Mouse (Mus musculus) CH12.LX (cell line): Measurements from ENCODE around the gene Rbms1. TPM values are rescaled to one million over a fixed set of nuclear protein-coding genes. Genes with fewer than 3 reads are reported as not detected.

ENCODE experiments used
- DNase-seq: peaks from one replicate; pipeline ENCODE4 v3.0.0-alpha.2; 2013; ENCODE audit errors: extremely low read depth
- H3K27ac ChIP-seq: 2 replicates; pipeline ENCODE4 v1.5.1; 2012; ENCODE audit warnings: low read depth, mild to moderate bottlenecking, control low read depth, moderate library complexity; ENCODE audit not compliant: insufficient read depth
- H3K27me3 ChIP-seq: replicated peaks from 2 replicates; pipeline ENCODE3; 2012; ENCODE audit warnings: inconsistent platforms
- H3K36me3 ChIP-seq, 2 experiments: replicated peaks in 1 of 2; 2 replicates each; pipeline versions ENCODE3 to v1.6.1; 2012; ENCODE audit warnings: inconsistent platforms in 1 of 2, low read length in 1 of 2, mild to moderate bottlenecking in 1 of 2, mixed read lengths in 1 of 2, moderate library complexity in 1 of 2; ENCODE audit not compliant: control insufficient read depth in 1 of 2, insufficient read depth in 1 of 2
- H3K4me1 ChIP-seq, 2 experiments: 2 replicates each; pipeline ENCODE4 v1.6.1; 2012; ENCODE audit warnings: inconsistent platforms in 1 of 2, moderate library complexity in 1 of 2; ENCODE audit not compliant: insufficient read depth in 2 of 2, control insufficient read depth in 1 of 2
- H3K4me2 ChIP-seq: 2 replicates; pipeline ENCODE4 v1.6.1; 2012; ENCODE audit warnings: low read depth, mild to moderate bottlenecking, control low read depth; ENCODE audit not compliant: poor library complexity, insufficient read depth, severe bottlenecking
- H3K4me3 ChIP-seq, 3 experiments: fragments of 150-350 bp in 1 of 3; sonication (generic) in 1 of 3; replicated peaks in 1 of 3; 2 replicates each; pipeline versions ENCODE3 to v1.5.1; 2011 to 2012; ENCODE audit warnings: low read depth in 2 of 3, low read length in 2 of 3, mild to moderate bottlenecking in 2 of 3, moderate library complexity in 2 of 3, control low read depth in 1 of 3, improper control_type of control experiment in 1 of 3, inconsistent platforms in 1 of 3, mixed read lengths in 1 of 3; ENCODE audit not compliant: poor library complexity in 1 of 3
- H3K79me2 ChIP-seq: replicated peaks from 2 replicates; pipeline ENCODE4 v1.6.1; 2012; ENCODE audit warnings: mild to moderate bottlenecking, moderate library complexity; ENCODE audit not compliant: control insufficient read depth, poor library complexity, insufficient read depth, severe bottlenecking; ENCODE audit errors: extremely low read depth
- H3K9ac ChIP-seq: 2 replicates; pipeline ENCODE4 v1.6.1; 2012; ENCODE audit warnings: low read depth, mild to moderate bottlenecking, control low read depth, moderate library complexity; ENCODE audit not compliant: insufficient read depth
- H3K9me3 ChIP-seq: replicated peaks from 2 replicates; pipeline ENCODE3; 2012; ENCODE audit warnings: low read length, inconsistent platforms, mixed read lengths
- CHD1 ChIP-seq: IDR thresholded peaks from 2 replicates; pipeline ENCODE4 v1.6.1; 2012; ENCODE audit warnings: low read depth, low read length, improper control_type of control experiment, inconsistent platforms
- CHD2 ChIP-seq: IDR thresholded peaks from 2 replicates; pipeline ENCODE4 v1.6.1; 2011; ENCODE audit warnings: low read length, improper control_type of control experiment
- CTCF ChIP-seq, 2 experiments: IDR thresholded peaks in 1 of 2; conservative IDR thresholded peaks in 1 of 2; 2 replicates each; pipeline ENCODE4 v1.5.1; 2011 to 2012; ENCODE audit warnings: low read depth in 2 of 2, low read length in 2 of 2, improper control_type of control experiment in 1 of 2, inconsistent platforms in 1 of 2, mild to moderate bottlenecking in 1 of 2, moderate library complexity in 1 of 2
- E2F4 ChIP-seq: IDR thresholded peaks from 2 replicates; pipeline ENCODE4 v1.6.1; 2011; ENCODE audit warnings: low read depth, low read length, improper control_type of control experiment; ENCODE audit not compliant: insufficient replicate concordance
- ETS1 ChIP-seq: conservative IDR thresholded peaks from 2 replicates; pipeline ENCODE4 v1.6.1; 2012; ENCODE audit warnings: low read depth, mild to moderate bottlenecking, inconsistent platforms, low read length, improper control_type of control experiment, moderate library complexity
- HCFC1 ChIP-seq: IDR thresholded peaks from 2 replicates; pipeline ENCODE4 v1.6.1; 2012; ENCODE audit warnings: low read depth, mild to moderate bottlenecking, inconsistent platforms, low read length, improper control_type of control experiment
- IRF4 ChIP-seq: IDR thresholded peaks from 2 replicates; pipeline ENCODE4 v1.6.1; 2014; ENCODE audit warnings: low read depth, mild to moderate bottlenecking, inconsistent platforms, low read length, improper control_type of control experiment
- JUND ChIP-seq: conservative IDR thresholded peaks from 2 replicates; pipeline ENCODE4 v1.6.1; 2011; ENCODE audit warnings: low read depth, low read length, improper control_type of control experiment
- KAT2A ChIP-seq: IDR thresholded peaks from 2 replicates; pipeline ENCODE4 v1.6.1; 2012; ENCODE audit warnings: low read length, improper control_type of control experiment, inconsistent platforms; ENCODE audit not compliant: insufficient replicate concordance
- MAFK ChIP-seq: IDR thresholded peaks from 2 replicates; pipeline ENCODE4 v1.6.1; 2011; ENCODE audit warnings: low read length, improper control_type of control experiment; ENCODE audit not compliant: insufficient replicate concordance
- MAX ChIP-seq: IDR thresholded peaks from 2 replicates; pipeline ENCODE4 v1.6.1; 2011; ENCODE audit warnings: low read length, improper control_type of control experiment
- MAZ ChIP-seq: IDR thresholded peaks from 2 replicates; pipeline ENCODE4 v1.6.1; 2012; ENCODE audit warnings: low read depth, mild to moderate bottlenecking, inconsistent platforms, low read length, improper control_type of control experiment, moderate library complexity
- MXI1 ChIP-seq: IDR thresholded peaks from 2 replicates; pipeline ENCODE4 v1.6.1; 2011; ENCODE audit warnings: mild to moderate bottlenecking, low read depth, low read length, improper control_type of control experiment
- MYC ChIP-seq: IDR thresholded peaks from 2 replicates; pipeline ENCODE4 v1.6.1; 2011; ENCODE audit warnings: low read depth, mild to moderate bottlenecking, improper control_type of control experiment, low read length
- NRF1 ChIP-seq: IDR thresholded peaks from 2 replicates; pipeline ENCODE4 v1.6.1; 2014; ENCODE audit warnings: low read depth, mild to moderate bottlenecking, inconsistent platforms, low read length, improper control_type of control experiment, moderate library complexity
- PAX5 ChIP-seq: IDR thresholded peaks from 2 replicates; pipeline ENCODE4 v1.6.1; 2012; ENCODE audit warnings: low read length, inconsistent platforms, mixed read lengths
- POLR2A ChIP-seq: IDR thresholded peaks from 2 replicates; pipeline ENCODE4 v1.6.1; 2011; ENCODE audit warnings: low read depth, mild to moderate bottlenecking, improper control_type of control experiment, low read length
- POLR2AphosphoS2 ChIP-seq: IDR thresholded peaks from 2 replicates; pipeline ENCODE4 v1.6.1; 2011; ENCODE audit warnings: low read depth, low read length, improper control_type of control experiment
- SIN3A ChIP-seq: IDR thresholded peaks from 2 replicates; pipeline ENCODE4 v1.6.1; 2012; ENCODE audit warnings: low read length, improper control_type of control experiment, inconsistent platforms
- SMC3 ChIP-seq: IDR thresholded peaks from 2 replicates; pipeline ENCODE4 v1.6.1; 2011; ENCODE audit warnings: low read depth, low read length, improper control_type of control experiment
- TBP ChIP-seq: conservative IDR thresholded peaks from 2 replicates; pipeline ENCODE4 v1.6.1; 2011; ENCODE audit warnings: low read depth, low read length, improper control_type of control experiment
- TCF12 ChIP-seq: IDR thresholded peaks from 2 replicates; pipeline ENCODE4 v1.6.1; 2014; ENCODE audit warnings: low read depth, mild to moderate bottlenecking, inconsistent platforms, low read length, improper control_type of control experiment
- USF1 ChIP-seq: IDR thresholded peaks from 2 replicates; pipeline ENCODE4 v1.6.1; 2014; ENCODE audit warnings: low read depth, mild to moderate bottlenecking, inconsistent platforms, low read length, improper control_type of control experiment
- ZC3H11A ChIP-seq: IDR thresholded peaks from 2 replicates; pipeline ENCODE4 v1.6.1; 2012; ENCODE audit warnings: low read depth, mild to moderate bottlenecking, inconsistent platforms, low read length, improper control_type of control experiment
- ZKSCAN1 ChIP-seq: IDR thresholded peaks from 2 replicates; pipeline ENCODE4 v1.6.1; 2012; ENCODE audit warnings: low read depth, inconsistent platforms, low read length, improper control_type of control experiment, borderline replicate concordance
- ZMIZ1 ChIP-seq: IDR thresholded peaks from 2 replicates; pipeline ENCODE4 v1.6.1; 2012; ENCODE audit warnings: low read depth, mild to moderate bottlenecking, inconsistent platforms, low read length, improper control_type of control experiment
- ZNF384 ChIP-seq: IDR thresholded peaks from 2 replicates; pipeline ENCODE4 v1.6.1; 2012; ENCODE audit warnings: low read depth, low read length, improper control_type of control experiment, inconsistent platforms
- dilution Hi-C: fragments of 300-500 bp; cut with MboI; formaldehyde crosslinking; loops from 2 replicates; pipeline ENCODE4 v1.14.3; 2020; ENCODE audit warnings: low sequenced_read_pairs; ENCODE audit not compliant: extremely low pct_unique_long_range_greater_than_20kb, extremely low pct_ligation_motif_present
- in situ Hi-C: fragments of 300-500 bp; cut with MboI; formaldehyde crosslinking; loops from 3 replicates; pipeline ENCODE4 v1.14.3; 2019; ENCODE audit warnings: low sequenced_read_pairs, low pct_ligation_motif_present, low pct_unique_long_range_greater_than_20kb, mixed read lengths
- polyA plus RNA-seq: library from polyadenylated mRNA; unstranded; fragments of >175 nt; gene quantifications from 2 replicates; pipeline ENCODE4 v1.2.1, GENCODE M21; 2012; ENCODE audit warnings: low read depth; ENCODE audit not compliant: insufficient read length
- total RNA-seq, 2 experiments: library from RNA; depleted of rRNA; stranded (reverse); fragments of 300-350 nt in 1 of 2; fragments of >200 nt in 1 of 2; gene quantifications; 2 replicates each; pipeline ENCODE4 v1.2.3; 2012 to 2014

The Rbms1 gene
- total and polyA plus RNA-seq, 3 experiments: 10.6 to 33.9 (median 12.6) TPM

DNA sequence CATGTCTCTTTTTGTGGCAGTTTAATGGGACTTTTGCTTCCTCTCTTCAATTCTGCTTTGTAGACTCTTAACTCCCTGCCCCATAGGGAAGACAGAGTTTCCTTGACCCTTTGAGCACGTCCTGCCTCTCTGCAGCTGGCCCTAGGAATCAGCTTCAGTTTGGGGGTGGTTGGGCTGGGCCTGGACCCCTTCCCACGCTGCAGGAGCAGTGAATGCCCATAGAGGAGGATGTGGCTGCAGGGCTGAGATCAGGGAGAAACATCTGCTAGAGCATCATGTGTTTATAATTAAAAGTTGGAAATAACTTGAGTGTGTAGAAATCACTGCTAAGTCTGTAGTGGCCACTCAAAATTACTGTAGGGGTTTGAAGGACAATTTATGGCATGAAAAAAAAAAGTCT is 144.4 kb downstream of the Rbms1 start:
- DNase-seq: no peak
- dilution Hi-C loops (no loop called here), in situ Hi-C loops (no loop called here)
- TF ChIP-seq CHD1 (no peak), ZC3H11A (no peak), SMC3 (no peak), MAZ (no peak), PAX5 (no peak), TCF12 (no peak), ZNF384 (no peak), USF1 (no peak), MAX (no peak), ZMIZ1 (no peak), NRF1 (no peak), HCFC1 (no peak), E2F4 (no peak), ETS1 (no peak), POLR2A (no peak), KAT2A (no peak), SIN3A (no peak)
- Histone ChIP-seq H3K79me2 (no peaks in the 10 kb centered on the region), H3K36me3 (peaks cover 0 to 2% of the 10 kb centered on the region in 2 experiments), H3K27me3 (no peaks in the 10 kb centered on the region), H3K4me2 (no peak overlapping the region), H3K9ac (no peak overlapping the region), H3K27ac (no peak overlapping the region), H3K4me3 (no peak overlapping the region), H3K9me3 (no peaks in the 10 kb centered on the region), H3K4me1 (peaks cover 8 to 32% of the 10 kb centered on the region in 2 experiments)

DNA sequence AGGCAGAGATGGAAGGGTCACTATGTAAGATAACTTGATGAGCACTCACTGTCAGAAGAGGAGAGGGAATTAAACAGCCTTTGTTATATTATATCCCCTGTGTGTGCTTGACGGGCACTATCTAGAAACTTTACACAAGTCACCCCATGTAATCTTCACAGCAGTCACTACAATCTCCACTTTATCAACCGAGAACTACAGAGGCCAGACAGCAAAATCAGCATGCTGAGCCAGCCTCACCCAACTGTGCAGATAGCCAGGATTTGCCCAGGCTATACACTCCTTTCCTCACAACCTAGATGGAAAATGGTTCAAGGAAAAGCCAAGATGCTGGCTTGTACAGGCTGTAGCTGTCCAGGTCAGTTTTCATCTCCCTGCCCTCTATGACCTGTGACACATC is 146.7 kb downstream of the Rbms1 start:
- no peak overlapping the region for H3K4me3 ChIP-seq
- TF ChIP-seq ZMIZ1: no peak
- no peak for TF ChIP-seq TBP
- no peak for TF ChIP-seq POLR2AphosphoS2
- no peak for TF ChIP-seq ZC3H11A
- TF ChIP-seq CHD2: no peak
- no peak for TF ChIP-seq MAZ
- no peak for TF ChIP-seq SMC3
- TF ChIP-seq SIN3A: no peak
- TF ChIP-seq ZKSCAN1: no peak
- no peak for TF ChIP-seq KAT2A
- no peak for TF ChIP-seq MXI1
- no peak for TF ChIP-seq JUND
- no peak for TF ChIP-seq TCF12
- no peak for TF ChIP-seq HCFC1
- no peak for TF ChIP-seq MYC
- no peak for TF ChIP-seq IRF4
- no peak for TF ChIP-seq CTCF (conservative IDR thresholded peaks at IDR 0.05 in 1 of 2, IDR thresholded peaks at IDR 0.05 in 1 of 2; ENCODE audit: low read depth in 2 of 2, low read length in 2 of 2)
- TF ChIP-seq MAFK: no peak
- in situ Hi-C loops (no loop called here), dilution Hi-C loops (no loop called here)
- H3K4me2 ChIP-seq: no peak overlapping the region
- H3K36me3 ChIP-seq: peaks cover 0 to 2% of the 10 kb centered on the region in 2 experiments
- H3K27me3 ChIP-seq: no peaks in the 10 kb centered on the region
- H3K4me1 ChIP-seq: peaks cover 0 to 13% of the 10 kb centered on the region in 2 experiments; a peak in 3 of 4 replicates
- H3K79me2 ChIP-seq: no peaks in the 10 kb centered on the region
- DNase-seq: no peak
- no peak overlapping the region for H3K27ac ChIP-seq
- H3K9me3 ChIP-seq: no peaks in the 10 kb centered on the region
- H3K9ac ChIP-seq: no peak overlapping the region
